Mouse (Mus musculus) testis, adult 2 months (tissue): Measurements from ENCODE around the gene Cd101.

ENCODE experiments used
- CTCF ChIP-seq: fragments of 200-500 bp; IDR thresholded peaks from 2 replicates; pipeline ENCODE4 v1.5.1; 2012; ENCODE audit warnings: low read depth, mild to moderate bottlenecking, inconsistent platforms, low read length, moderate library complexity; ENCODE audit not compliant: control insufficient read depth, insufficient read depth, insufficient replicate concordance
- POLR2A ChIP-seq: fragments of 200-500 bp; IDR thresholded peaks from 2 replicates; pipeline ENCODE4 v1.6.1; 2012; ENCODE audit warnings: low read depth, mild to moderate bottlenecking, inconsistent platforms, low read length, moderate library complexity; ENCODE audit not compliant: control insufficient read depth

GRCm38 (mm10) chr3:101055216-101055615, 25.9 kb upstream of the Cd101 start:
- TF ChIP-seq CTCF: no peak
- no peak for TF ChIP-seq POLR2A
